Mouse (Mus musculus): ENCODE measurements around the gene Hyls1.
"Not testable (repeated sequence)": the region's sequence is repeated elsewhere in the genome, so short reads cannot be mapped to it uniquely, and the experiment has no call there.

The Hyls1 gene

GRCm38 (mm10) chr9:35569571-35570534, at the start of gene Hyls1, which contains the start of gene Pate2:
Gene Hyls1, minus strand, starts transcription at chr9:35570398.
Gene Pate2, plus strand, starts transcription at chr9:35570284.
- DNase-seq = peak; percentile 91

GRCm38 (mm10) chr9:35616784-35617183, 46.6 kb upstream of the Hyls1 start:
- DNase-seq = not testable (repeated sequence)

- DNase-seq = no peak
Observed at GRCm38 (mm10) chr9:35614005-35614404, 43.8 kb upstream of the Hyls1 start.

GRCm38 (mm10) chr9:35611841-35612240, 41.6 kb upstream of the Hyls1 start, which contains the start of gene Pate4:
Gene Pate4, minus strand, starts transcription at chr9:35611941.
- no peak for DNase-seq

- no peak for DNase-seq
Observed at GRCm38 (mm10) chr9:35607647-35608405, 37.6 kb upstream of the Hyls1 start.

GRCm38 (mm10) chr9:35592903-35593302, 22.7 kb upstream of the Hyls1 start:
- no peak for DNase-seq

GRCm38 (mm10) chr9:35587674-35588073, 17.5 kb upstream of the Hyls1 start:
- no peak for DNase-seq

GRCm38 (mm10) chr9:35574416-35574815, 4.2 kb upstream of the Hyls1 start:
- no peak for DNase-seq

- no peak for DNase-seq
Observed at GRCm38 (mm10) chr9:35570663-35571062, 465 bp upstream of the Hyls1 start.

- no peak for DNase-seq
Observed at GRCm38 (mm10) chr9:35567995-35568394, 2.2 kb downstream of the Hyls1 start.

GRCm38 (mm10) chr9:35564536-35565240, 5.5 kb downstream of the Hyls1 start:
- DNase-seq = no peak

- DNase-seq = no peak
Observed at GRCm38 (mm10) chr9:35561583-35561982, 8.6 kb downstream of the Hyls1 start.

- DNase-seq = no peak
Observed at GRCm38 (mm10) chr9:35561076-35561475, 9.1 kb downstream of the Hyls1 start.

GRCm38 (mm10) chr9:35559009-35559890, 10.9 kb downstream of the Hyls1 start:
- peak; percentile 77 for DNase-seq

- peak; percentile 88 for DNase-seq
Observed at GRCm38 (mm10) chr9:35558257-35559008, 11.8 kb downstream of the Hyls1 start, which contains the start of the genes Ddx25 and Pus3. Gene Ddx25, minus strand, starts transcription at chr9:35558528. Gene Pus3, plus strand, starts transcription at chr9:35558595.

- DNase-seq = no peak
Observed at GRCm38 (mm10) chr9:35556494-35557102, 13.6 kb downstream of the Hyls1 start.

GRCm38 (mm10) chr9:35548455-35548854, 21.7 kb downstream of the Hyls1 start:
- no peak for DNase-seq

GRCm38 (mm10) chr9:35546745-35547144, 23.5 kb downstream of the Hyls1 start:
- DNase-seq = no peak

- no peak for DNase-seq
Observed at GRCm38 (mm10) chr9:35545704-35546103, 24.5 kb downstream of the Hyls1 start.

GRCm38 (mm10) chr9:35544666-35545065, 25.5 kb downstream of the Hyls1 start:
- DNase-seq = no peak
